Mouse (Mus musculus): ENCODE results near the gene Nsmce1. TPM values are rescaled to one million over a fixed set of nuclear protein-coding genes. Genes with fewer than 3 reads are reported as not detected.

Gene Nsmce1
- polyA plus RNA-seq, 1 experiment, result 39.8 TPM

GRCm38 (mm10) chr7:125507279-125507678 lies 15.9 kb upstream of the Nsmce1 start:
- Histone ChIP-seq H3K9ac (ENCODE audit: low read depth, poor library complexity, severe bottlenecking) (no peak overlapping the region), H3K27me3 (ENCODE audit: control insufficient read depth, insufficient read depth, low read length, poor library complexity, severe bottlenecking) (no peaks in the 10 kb centered on the region), H3K9me3 (replicated peaks; ENCODE audit: control insufficient read depth, insufficient read depth, low read length, poor library complexity, severe bottlenecking) (no peaks in the 10 kb centered on the region), H3K27ac (ENCODE audit: insufficient read depth, low read length) (no peak overlapping the region), H3K4me3 (ENCODE audit: low read depth, low read length) (no peak overlapping the region), H3K36me3 (ENCODE audit: control insufficient read depth, insufficient read depth, low read length, poor library complexity, severe bottlenecking) (no peaks in the 10 kb centered on the region), H3K4me1 (ENCODE audit: control insufficient read depth, insufficient read depth, low read length) (no peaks in the 10 kb centered on the region)
- TF ChIP-seq CTCF (IDR thresholded peaks at IDR 0.05; ENCODE audit: low read depth, low read length) (no peak), EP300 (IDR thresholded peaks at IDR 0.05; ENCODE audit: insufficient read depth, low read depth, low read length) (no peak), POLR2A (IDR thresholded peaks at IDR 0.05; ENCODE audit: insufficient read depth, low read length) (no peak)

- Histone ChIP-seq H3K36me3 (ENCODE audit: control insufficient read depth, insufficient read depth, low read length, poor library complexity, severe bottlenecking) (no peaks in the 10 kb centered on the region), H3K9ac (ENCODE audit: low read depth, poor library complexity, severe bottlenecking) (no peak overlapping the region), H3K4me3 (ENCODE audit: low read depth, low read length) (no peak overlapping the region), H3K27ac (ENCODE audit: insufficient read depth, low read length) (no peak overlapping the region), H3K4me1 (ENCODE audit: control insufficient read depth, insufficient read depth, low read length) (no peaks in the 10 kb centered on the region), H3K9me3 (replicated peaks; ENCODE audit: control insufficient read depth, insufficient read depth, low read length, poor library complexity, severe bottlenecking) (no peaks in the 10 kb centered on the region), H3K27me3 (ENCODE audit: control insufficient read depth, insufficient read depth, low read length, poor library complexity, severe bottlenecking) (no peaks in the 10 kb centered on the region)
- no peak for TF ChIP-seq CTCF (IDR thresholded peaks at IDR 0.05; ENCODE audit: low read depth, low read length)
- no peak for TF ChIP-seq POLR2A (IDR thresholded peaks at IDR 0.05; ENCODE audit: insufficient read depth, low read length)
- no peak for TF ChIP-seq EP300 (IDR thresholded peaks at IDR 0.05; ENCODE audit: insufficient read depth, low read depth, low read length)
These were observed 14.2 kb upstream of the Nsmce1 start for GRCm38 (mm10) chr7:125505568-125505967.

- no peaks in the 10 kb centered on the region for H3K36me3 ChIP-seq (ENCODE audit: control insufficient read depth, insufficient read depth, low read length, poor library complexity, severe bottlenecking)
- TF ChIP-seq CTCF (IDR thresholded peaks at IDR 0.05; ENCODE audit: low read depth, low read length), result no peak
- TF ChIP-seq POLR2A (IDR thresholded peaks at IDR 0.05; ENCODE audit: insufficient read depth, low read length), result no peak
- no peak for TF ChIP-seq EP300 (IDR thresholded peaks at IDR 0.05; ENCODE audit: insufficient read depth, low read depth, low read length)
These were observed 13.2 kb upstream of the Nsmce1 start for GRCm38 (mm10) chr7:125504618-125505017.

GRCm38 (mm10) chr7:125503374-125504092 lies 12.1 kb upstream of the Nsmce1 start:
- Histone ChIP-seq H3K36me3 (ENCODE audit: control insufficient read depth, insufficient read depth, low read length, poor library complexity, severe bottlenecking) (no peaks in the 10 kb centered on the region), H3K4me1 (ENCODE audit: control insufficient read depth, insufficient read depth, low read length) (no peaks in the 10 kb centered on the region), H3K27ac (ENCODE audit: insufficient read depth, low read length) (no peak overlapping the region), H3K9me3 (replicated peaks; ENCODE audit: control insufficient read depth, insufficient read depth, low read length, poor library complexity, severe bottlenecking) (no peaks in the 10 kb centered on the region), H3K27me3 (ENCODE audit: control insufficient read depth, insufficient read depth, low read length, poor library complexity, severe bottlenecking) (no peaks in the 10 kb centered on the region), H3K9ac (ENCODE audit: low read depth, poor library complexity, severe bottlenecking) (no peak overlapping the region), H3K4me3 (ENCODE audit: low read depth, low read length) (no peak overlapping the region)
- no peak for TF ChIP-seq POLR2A (IDR thresholded peaks at IDR 0.05; ENCODE audit: insufficient read depth, low read length)
- TF ChIP-seq CTCF (IDR thresholded peaks at IDR 0.05; ENCODE audit: low read depth, low read length), result no peak
- TF ChIP-seq EP300 (IDR thresholded peaks at IDR 0.05; ENCODE audit: insufficient read depth, low read depth, low read length), result no peak

More at GRCm38 (mm10) chr7:125504618-125505017, 13.2 kb upstream of the Nsmce1 start:
- H3K4me1 ChIP-seq (ENCODE audit: control insufficient read depth, insufficient read depth, low read length), result no peaks in the 10 kb centered on the region
- H3K9me3 ChIP-seq (replicated peaks; ENCODE audit: control insufficient read depth, insufficient read depth, low read length, poor library complexity, severe bottlenecking), result no peaks in the 10 kb centered on the region
- H3K9ac ChIP-seq (ENCODE audit: low read depth, poor library complexity, severe bottlenecking), result no peak overlapping the region
- H3K4me3 ChIP-seq (ENCODE audit: low read depth, low read length), result no peak overlapping the region
- H3K27ac ChIP-seq (ENCODE audit: insufficient read depth, low read length), result no peak overlapping the region
- no peaks in the 10 kb centered on the region for H3K27me3 ChIP-seq (ENCODE audit: control insufficient read depth, insufficient read depth, low read length, poor library complexity, severe bottlenecking)

GRCm38 (mm10) chr7:125500879-125501278 lies 9.5 kb upstream of the Nsmce1 start:
- Histone ChIP-seq H3K4me3 (ENCODE audit: low read depth, low read length) (no peak overlapping the region), H3K27ac (ENCODE audit: insufficient read depth, low read length) (no peak overlapping the region), H3K27me3 (ENCODE audit: control insufficient read depth, insufficient read depth, low read length, poor library complexity, severe bottlenecking) (no peaks in the 10 kb centered on the region), H3K9ac (ENCODE audit: low read depth, poor library complexity, severe bottlenecking) (no peak overlapping the region), H3K9me3 (replicated peaks; ENCODE audit: control insufficient read depth, insufficient read depth, low read length, poor library complexity, severe bottlenecking) (no peaks in the 10 kb centered on the region), H3K4me1 (ENCODE audit: control insufficient read depth, insufficient read depth, low read length) (no peaks in the 10 kb centered on the region), H3K36me3 (ENCODE audit: control insufficient read depth, insufficient read depth, low read length, poor library complexity, severe bottlenecking) (no peaks in the 10 kb centered on the region)
- TF ChIP-seq EP300 (IDR thresholded peaks at IDR 0.05; ENCODE audit: insufficient read depth, low read depth, low read length), result no peak

GRCm38 (mm10) chr7:125499927-125500868 lies 8.8 kb upstream of the Nsmce1 start:
- H3K27me3 ChIP-seq (ENCODE audit: control insufficient read depth, insufficient read depth, low read length, poor library complexity, severe bottlenecking), result no peaks in the 10 kb centered on the region
- H3K9ac ChIP-seq (ENCODE audit: low read depth, poor library complexity, severe bottlenecking), result no peak overlapping the region
- H3K9me3 ChIP-seq (replicated peaks; ENCODE audit: control insufficient read depth, insufficient read depth, low read length, poor library complexity, severe bottlenecking), result no peaks in the 10 kb centered on the region
- no peak overlapping the region for H3K27ac ChIP-seq (ENCODE audit: insufficient read depth, low read length)
- H3K36me3 ChIP-seq (ENCODE audit: control insufficient read depth, insufficient read depth, low read length, poor library complexity, severe bottlenecking), result no peaks in the 10 kb centered on the region
- TF ChIP-seq CTCF (IDR thresholded peaks at IDR 0.05; ENCODE audit: low read depth, low read length) (no peak), EP300 (IDR thresholded peaks at IDR 0.05; ENCODE audit: insufficient read depth, low read depth, low read length) (no peak), POLR2A (IDR thresholded peaks at IDR 0.05; ENCODE audit: insufficient read depth, low read length) (no peak)
- H3K4me1 ChIP-seq (ENCODE audit: control insufficient read depth, insufficient read depth, low read length), result no peaks in the 10 kb centered on the region
- no peak overlapping the region for H3K4me3 ChIP-seq (ENCODE audit: low read depth, low read length)

Data from ES-Bruce4 (cell line).